Mouse (Mus musculus) heart, postnatal 0 days (tissue): ENCODE measurements around the gene Pidd1. TPM values are rescaled to one million over a fixed set of nuclear protein-coding genes. Genes with fewer than 3 reads are reported as not detected.

Source experiments
- ATAC-seq: fragments of 200-750 bp; cut with Nextera tagmentation; 2 replicates; pipeline ENCODE4 v1.8.0; 2017; ENCODE audit warnings: low read depth, moderate number of reproducible peaks, moderate library complexity; ENCODE audit not compliant: insufficient read depth
- DNase-seq: peaks from one replicate; pipeline ENCODE4 v3.0.0-alpha.2; 2016; ENCODE audit warnings: low spot score
- H3K27ac ChIP-seq: fragments of 300-500 bp; sonication (generic); 2 replicates; pipeline ENCODE4 v1.5.1; 2014; ENCODE audit warnings: low read depth, mild to moderate bottlenecking
- H3K27me3 ChIP-seq: fragments of 300-500 bp; sonication (generic); 2 replicates; pipeline ENCODE4 v1.6.1; 2014; ENCODE audit warnings: low read length, mixed read lengths; ENCODE audit not compliant: control insufficient read depth, insufficient read depth
- H3K36me3 ChIP-seq: fragments of 300-500 bp; sonication (generic); replicated peaks from 2 replicates; pipeline ENCODE4 v1.6.1; 2014; ENCODE audit warnings: low read length, mixed read lengths; ENCODE audit not compliant: control insufficient read depth, insufficient read depth
- H3K4me1 ChIP-seq: fragments of 300-500 bp; sonication (generic); 2 replicates; pipeline ENCODE4 v1.6.1; 2014; ENCODE audit warnings: antibody characterized with exemption; ENCODE audit not compliant: control insufficient read depth, insufficient read depth
- H3K4me2 ChIP-seq: fragments of 300-500 bp; sonication (generic); 2 replicates; pipeline ENCODE4 v1.6.1; 2014; ENCODE audit warnings: low read depth, mild to moderate bottlenecking, low read length, moderate library complexity
- H3K4me3 ChIP-seq: fragments of 300-500 bp; sonication (generic); 2 replicates; pipeline ENCODE4 v1.5.1; 2014; ENCODE audit warnings: low read depth, low read length
- H3K9ac ChIP-seq: fragments of 300-500 bp; sonication (generic); replicated peaks from 2 replicates; pipeline ENCODE4 v1.6.1; 2014; ENCODE audit warnings: low read depth, low read length, mixed read lengths
- H3K9me3 ChIP-seq: fragments of 300-500 bp; sonication (generic); replicated peaks from 2 replicates; pipeline ENCODE4 v1.6.1; 2016; ENCODE audit warnings: low read length; ENCODE audit not compliant: control insufficient read depth
- CTCF ChIP-seq: IDR thresholded peaks from 2 replicates; pipeline ENCODE4 v1.5.1; 2016; ENCODE audit warnings: antibody characterized with exemption, control low read depth, low read depth
- EP300 ChIP-seq: IDR thresholded peaks from 2 replicates; pipeline ENCODE4 v1.6.1; 2016; ENCODE audit warnings: antibody characterized with exemption, low read depth
- WGBS: fragments of 180-500 bp; shearing (Covaris S2); extraction: QIAGEN DNeasy Blood & Tissue Kit; methylation state at CpG from one replicate; pipeline ENCODE4 v1.1.7; 2014; 5-methylcytosine and 5-hydroxymethylcytosine counted together
- polyA plus RNA-seq: library from polyadenylated mRNA; unstranded; fragments of >200 nt; fragmentation: Nextera tagmentation; extraction: Ambion mirVana; gene quantifications from 2 replicates; pipeline ENCODE4 v1.2.1, GENCODE M21; 2015
- total RNA-seq: library from RNA; depleted of rRNA; stranded (reverse); fragments of >200 nt; gene quantifications from 2 replicates; pipeline ENCODE4 v1.2.3, GENCODE M21; 2014; ENCODE audit warnings: low replicate concordance

The Pidd1 gene
- total and polyA plus RNA-seq, 2 experiments from 2014 or later = 0.15 to 1.7 TPM

DNA sequence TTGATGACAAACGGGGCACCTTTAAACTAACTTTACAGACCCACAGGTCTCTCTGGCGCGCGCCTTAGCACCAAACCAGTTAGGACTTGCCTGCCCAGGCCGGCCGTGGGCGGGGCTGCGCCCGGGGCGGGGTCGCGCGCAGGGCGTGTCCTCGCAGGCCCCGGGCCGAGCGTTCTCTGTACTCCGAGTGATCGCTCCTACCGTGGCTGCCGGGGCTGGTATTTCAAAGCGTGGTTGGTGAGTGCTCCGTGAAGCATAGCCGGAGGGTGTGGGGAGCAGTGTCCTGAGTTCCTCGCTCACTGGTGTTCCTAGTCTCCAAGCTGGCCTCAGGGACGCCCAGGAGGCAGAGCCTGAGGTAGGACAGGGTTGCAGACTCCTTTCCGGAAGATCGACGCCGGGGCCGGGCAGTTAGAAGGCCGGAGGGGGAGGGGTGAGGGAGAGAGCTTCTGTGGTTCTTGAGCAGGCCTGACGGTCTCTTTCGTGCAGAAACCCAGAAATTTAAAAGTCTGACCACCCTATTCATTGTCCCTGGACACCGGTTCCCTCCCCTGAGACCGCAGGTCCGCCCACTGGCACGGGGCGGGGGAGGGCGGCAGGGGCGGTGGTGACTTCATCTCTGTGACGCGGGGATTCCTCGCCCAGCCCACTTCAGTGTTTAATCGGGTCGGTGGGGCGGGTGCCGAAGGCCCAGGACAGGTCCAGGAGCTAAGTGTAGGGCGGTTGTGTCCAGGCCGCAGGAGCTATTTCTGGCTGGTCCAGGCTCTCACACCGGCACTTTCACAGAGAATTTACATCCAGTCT, 23.6 kb upstream of the Pidd1 start, which contains the start of gene Cd151:
Gene Cd151, plus strand, starts transcription at position 163 of the 801 bp plus-strand sequence.
- Histone ChIP-seq H3K9ac (peak within 1 kb of the TSS; percentile 71), H3K4me3 (peak within 1 kb of the TSS; percentile 63), H3K9me3 (no peaks in the 10 kb centered on the region), H3K27me3 (peaks cover 16% of the 10 kb centered on the region; the same call in 1 of the 2 replicates), H3K36me3 (peaks cover 27% of the 10 kb centered on the region), H3K27ac (peak within 1 kb of the TSS; percentile 97), H3K4me2 (peak within 1 kb of the TSS; percentile 66), H3K4me1 (peaks cover 23% of the 10 kb centered on the region)
- TF ChIP-seq CTCF (no peak), EP300 (no peak; the same call in 1 of the 2 replicates)
- ATAC-seq (peak; percentile 78), DNase-seq (peak; percentile 84)
- under 1% methylated on average over 52 of the region's 52 CpGs for WGBS

GRCm38 (mm10) chr7:141466607-141467148, 22.9 kb upstream of the Pidd1 start:
- H3K4me2 ChIP-seq = peak overlapping the region; percentile 66

GRCm38 (mm10) chr7:141466045-141466394, 22.2 kb upstream of the Pidd1 start:
- peak overlapping the region; percentile 64 for H3K27ac ChIP-seq
- 0 out of 2 replicates have a peak overlapping the region, but pooled peaks have one; percentile 53 for H3K4me2 ChIP-seq
- no peak overlapping the region for H3K9ac ChIP-seq
- peaks cover 14% of the 10 kb centered on the region for H3K36me3 ChIP-seq
- H3K27me3 ChIP-seq = peaks cover 16% of the 10 kb centered on the region; the same call in 1 of the 2 replicates
- no peak overlapping the region for H3K4me3 ChIP-seq
- TF ChIP-seq CTCF = no peak
- no peak for TF ChIP-seq EP300
- DNase-seq (peak; percentile 37), ATAC-seq (no peak)
- 68% methylated on average over 7 of the region's 7 CpGs for WGBS
- H3K4me1 ChIP-seq = peaks cover 29% of the 10 kb centered on the region
- no peaks in the 10 kb centered on the region for H3K9me3 ChIP-seq

More at GRCm38 (mm10) chr7:141466607-141467148, 22.9 kb upstream of the Pidd1 start:
- H3K4me1 ChIP-seq = peaks cover 23% of the 10 kb centered on the region
- H3K27ac ChIP-seq = peak overlapping the region; percentile 97
- DNase-seq (no peak), ATAC-seq (no peak)
- peak overlapping the region; percentile 71 for H3K9ac ChIP-seq
- no peak for TF ChIP-seq EP300
- no peak for TF ChIP-seq CTCF
- 60% methylated on average over 10 of the region's 10 CpGs for WGBS
- peaks cover 16% of the 10 kb centered on the region; the same call in 1 of the 2 replicates for H3K27me3 ChIP-seq
- H3K36me3 ChIP-seq = peaks cover 20% of the 10 kb centered on the region
- H3K9me3 ChIP-seq = no peaks in the 10 kb centered on the region
- peak overlapping the region; percentile 63 for H3K4me3 ChIP-seq

GRCm38 (mm10) chr7:141465388-141466044, 21.7 kb upstream of the Pidd1 start:
- no peak for ATAC-seq
- Histone ChIP-seq H3K4me2 (peak overlapping the region; percentile 53), H3K9ac (peak overlapping the region; percentile 9; the same call in 1 of the 2 replicates), H3K4me3 (0 out of 2 replicates have a peak overlapping the region, but pooled peaks have one; percentile 36), H3K27me3 (peaks cover 16% of the 10 kb centered on the region; the same call in 1 of the 2 replicates), H3K36me3 (peaks cover 9% of the 10 kb centered on the region), H3K27ac (peak overlapping the region; percentile 64), H3K4me1 (peaks cover 33% of the 10 kb centered on the region), H3K9me3 (no peaks in the 10 kb centered on the region)
- WGBS = 38% methylated on average over 10 of the region's 10 CpGs
- DNase-seq = no peak
- TF ChIP-seq CTCF = no peak
- TF ChIP-seq EP300 = no peak

- ATAC-seq (no peak), DNase-seq (no peak)
- Histone ChIP-seq H3K9ac (peak overlapping the region; percentile 9; the same call in 1 of the 2 replicates), H3K4me1 (peaks cover 26% of the 10 kb centered on the region), H3K27me3 (peaks cover 16% of the 10 kb centered on the region; the same call in 1 of the 2 replicates), H3K9me3 (no peaks in the 10 kb centered on the region), H3K4me3 (peak overlapping the region; percentile 36), H3K36me3 (peaks cover 9% of the 10 kb centered on the region), H3K27ac (peak overlapping the region; percentile 78), H3K4me2 (peak overlapping the region; percentile 53)
- TF ChIP-seq CTCF (no peak), EP300 (no peak)
- 16% methylated on average over 36 of the region's 38 CpGs for WGBS
Measured at GRCm38 (mm10) chr7:141464603-141465201, 20.9 kb upstream of the Pidd1 start.
